Mouse (Mus musculus): ENCODE data around the gene Spint2. TPM values are rescaled to one million over a fixed set of nuclear protein-coding genes. Genes with fewer than 3 reads are reported as not detected.
A peak's percentile ranks its signal among the peaks of the same experiment; 100 is the strongest.

The Spint2 gene
- polyA plus RNA-seq, 1 experiment from 2014 or later, result 18.3 TPM

DNA sequence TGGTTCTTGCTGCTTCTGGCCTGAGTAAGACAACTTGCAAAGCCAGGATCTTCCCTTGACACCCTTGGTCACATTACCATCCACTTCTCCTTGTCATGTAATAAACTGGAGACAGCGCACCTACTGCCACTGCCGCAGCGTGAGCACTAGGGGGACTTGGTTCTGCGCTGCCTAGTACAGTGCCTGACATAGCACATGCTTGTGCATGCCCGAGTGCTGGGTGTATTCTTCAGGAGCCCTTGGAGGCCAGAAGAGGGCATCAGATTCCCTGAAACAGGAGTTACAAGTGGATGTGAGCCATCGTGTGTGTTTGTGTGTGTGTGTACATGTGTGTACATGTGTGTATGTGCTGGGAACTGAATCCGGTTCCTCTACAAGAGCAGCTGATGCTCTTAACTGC is 5.8 kb upstream of the Spint2 start:
- Histone ChIP-seq H3K36me3 (ENCODE audit: control insufficient read depth, insufficient read depth, low read length) (no peaks in the 10 kb centered on the region), H3K27me3 (ENCODE audit: control insufficient read depth, insufficient read depth, low read length) (peaks cover 4% of the 10 kb centered on the region), H3K4me1 (ENCODE audit: control insufficient read depth, insufficient read depth, low read length) (peaks cover 19% of the 10 kb centered on the region), H3K9ac (ENCODE audit: low read length) (no peak overlapping the region), H3K4me3 (ENCODE audit: low read depth, low read length) (no peak overlapping the region), H3K27ac (ENCODE audit: low read depth, low read length) (no peak overlapping the region), H3K4me2 (no peak overlapping the region), H3K9me3 (ENCODE audit: control insufficient read depth, low read length) (no peaks in the 10 kb centered on the region)
- whole genome bisulfite sequencing, result 88% methylated on average over 7 of the region's 7 CpGs
- ATAC-seq (ENCODE audit: low FRiP score) (no peak), DNase-seq (ENCODE audit: low spot score, missing footprints) (peak; percentile 72)

DNA sequence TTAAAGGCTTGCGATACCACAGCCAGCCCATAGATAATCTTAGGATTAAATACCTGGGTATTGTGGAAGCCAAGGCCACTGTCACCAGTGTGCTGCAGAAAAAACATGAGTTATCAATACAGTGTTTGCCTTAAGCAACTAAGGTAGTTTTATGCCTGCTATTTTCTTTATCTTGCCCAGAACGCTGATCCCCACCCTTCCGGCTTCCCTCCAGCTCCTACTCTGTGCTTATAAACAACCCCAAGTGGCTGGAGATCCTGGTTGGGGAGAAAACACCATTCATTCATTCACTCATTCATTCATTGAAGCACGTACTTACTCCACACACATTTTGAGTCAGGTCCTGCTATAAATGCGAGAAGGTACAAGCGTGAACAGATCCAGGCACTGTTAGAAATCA is 2.8 kb upstream of the Spint2 start:
- H3K9ac ChIP-seq (ENCODE audit: low read length), result no peak overlapping the region
- ATAC-seq (ENCODE audit: low FRiP score), result no peak
- 94% methylated on average over 6 of the region's 6 CpGs for whole genome bisulfite sequencing
- peaks cover 27% of the 10 kb centered on the region for H3K27me3 ChIP-seq (ENCODE audit: control insufficient read depth, insufficient read depth, low read length)
- H3K27ac ChIP-seq (ENCODE audit: low read depth, low read length), result no peak overlapping the region
- DNase-seq (ENCODE audit: low spot score, missing footprints), result no peak
- H3K9me3 ChIP-seq (ENCODE audit: control insufficient read depth, low read length), result no peaks in the 10 kb centered on the region
- no peak overlapping the region for H3K4me3 ChIP-seq (ENCODE audit: low read depth, low read length)
- no peak overlapping the region for H3K4me2 ChIP-seq
- H3K4me1 ChIP-seq (ENCODE audit: control insufficient read depth, insufficient read depth, low read length), result peaks cover 15% of the 10 kb centered on the region
- no peaks in the 10 kb centered on the region for H3K36me3 ChIP-seq (ENCODE audit: control insufficient read depth, insufficient read depth, low read length)

GRCm38 (mm10) chr7:29283876-29284275 is 2.2 kb upstream of the Spint2 start:
- ATAC-seq (ENCODE audit: low FRiP score) (no peak), DNase-seq (ENCODE audit: low spot score, missing footprints) (peak; percentile 74)
- Histone ChIP-seq H3K9ac (ENCODE audit: low read length) (no peak overlapping the region), H3K4me3 (ENCODE audit: low read depth, low read length) (no peak overlapping the region), H3K9me3 (ENCODE audit: control insufficient read depth, low read length) (no peaks in the 10 kb centered on the region), H3K36me3 (ENCODE audit: control insufficient read depth, insufficient read depth, low read length) (no peaks in the 10 kb centered on the region), H3K27ac (ENCODE audit: low read depth, low read length) (no peak overlapping the region), H3K4me1 (ENCODE audit: control insufficient read depth, insufficient read depth, low read length) (peaks cover 13% of the 10 kb centered on the region), H3K27me3 (ENCODE audit: control insufficient read depth, insufficient read depth, low read length) (peaks cover 27% of the 10 kb centered on the region), H3K4me2 (no peak overlapping the region)
- 91% methylated on average over 4 of the region's 4 CpGs for WGBS

DNA sequence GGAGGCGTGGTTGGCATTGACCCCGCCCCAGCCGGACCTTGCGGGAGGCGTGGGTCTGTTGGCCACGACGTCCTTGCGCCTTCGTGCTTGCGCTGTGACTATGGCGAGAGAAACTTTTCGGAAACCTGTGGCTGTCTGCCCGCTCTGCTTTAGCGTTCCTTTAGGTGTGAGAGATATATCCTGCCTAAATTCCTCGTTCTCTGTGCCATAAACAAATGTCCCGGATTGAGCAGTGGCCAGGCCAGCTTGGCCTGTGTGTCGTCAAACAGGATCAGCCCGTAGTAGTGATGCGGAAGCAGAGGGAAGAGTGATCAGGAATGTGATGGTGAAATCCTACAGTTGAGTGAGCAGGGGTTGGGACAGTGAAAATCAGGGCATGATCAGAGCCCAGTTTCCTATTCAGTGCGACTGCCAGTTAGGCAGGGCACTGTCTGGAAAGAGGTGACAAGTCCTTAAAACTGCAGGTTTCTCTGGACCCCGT is 402 bp upstream of the Spint2 start:
- H3K4me3 ChIP-seq (ENCODE audit: low read depth, low read length), result peak overlapping the region; percentile 38
- DNase-seq (ENCODE audit: low spot score, missing footprints) (peak; percentile 91), ATAC-seq (ENCODE audit: low FRiP score) (peak; percentile 11; the same call in 1 of the 2 replicates)
- H3K4me1 ChIP-seq (ENCODE audit: control insufficient read depth, insufficient read depth, low read length), result peaks cover 13% of the 10 kb centered on the region
- H3K27ac ChIP-seq (ENCODE audit: low read depth, low read length), result no peak overlapping the region
- H3K4me2 ChIP-seq, result peak overlapping the region; percentile 96
- peaks cover 27% of the 10 kb centered on the region for H3K27me3 ChIP-seq (ENCODE audit: control insufficient read depth, insufficient read depth, low read length)
- peak overlapping the region; percentile 50 for H3K9ac ChIP-seq (ENCODE audit: low read length)
- H3K36me3 ChIP-seq (ENCODE audit: control insufficient read depth, insufficient read depth, low read length), result no peaks in the 10 kb centered on the region
- WGBS, result 13% methylated on average over 21 of the region's 21 CpGs
- H3K9me3 ChIP-seq (ENCODE audit: control insufficient read depth, low read length), result no peaks in the 10 kb centered on the region

GRCm38 (mm10) chr7:29280801-29281200 is 911 bp downstream of the Spint2 start:
- no peak for ATAC-seq (ENCODE audit: low FRiP score)
- Histone ChIP-seq H3K27ac (ENCODE audit: low read depth, low read length) (no peak overlapping the region), H3K36me3 (ENCODE audit: control insufficient read depth, insufficient read depth, low read length) (no peaks in the 10 kb centered on the region), H3K4me2 (peak overlapping the region; percentile 96), H3K4me1 (ENCODE audit: control insufficient read depth, insufficient read depth, low read length) (peaks cover 13% of the 10 kb centered on the region), H3K4me3 (ENCODE audit: low read depth, low read length) (peak overlapping the region; percentile 38), H3K9me3 (ENCODE audit: control insufficient read depth, low read length) (no peaks in the 10 kb centered on the region), H3K9ac (ENCODE audit: low read length) (peak overlapping the region; percentile 50), H3K27me3 (ENCODE audit: control insufficient read depth, insufficient read depth, low read length) (peaks cover 27% of the 10 kb centered on the region)
- 12% methylated on average over 13 of the region's 13 CpGs for WGBS
- DNase-seq (ENCODE audit: low spot score, missing footprints), result peak; percentile 85

- Histone ChIP-seq H3K4me1 (ENCODE audit: control insufficient read depth, insufficient read depth, low read length) (peaks cover 13% of the 10 kb centered on the region), H3K27ac (ENCODE audit: low read depth, low read length) (no peak overlapping the region), H3K27me3 (ENCODE audit: control insufficient read depth, insufficient read depth, low read length) (peaks cover 27% of the 10 kb centered on the region), H3K9ac (ENCODE audit: low read length) (no peak overlapping the region), H3K36me3 (ENCODE audit: control insufficient read depth, insufficient read depth, low read length) (no peaks in the 10 kb centered on the region), H3K4me2 (no peak overlapping the region), H3K9me3 (ENCODE audit: control insufficient read depth, low read length) (no peaks in the 10 kb centered on the region), H3K4me3 (ENCODE audit: low read depth, low read length) (no peak overlapping the region)
- ATAC-seq (ENCODE audit: low FRiP score), result no peak
- DNase-seq (ENCODE audit: low spot score, missing footprints), result peak; percentile 57
- WGBS, result 93% methylated on average over 8 of the region's 8 CpGs
Measured at GRCm38 (mm10) chr7:29279924-29280323, 1.8 kb downstream of the Spint2 start.

- Histone ChIP-seq H3K4me1 (ENCODE audit: control insufficient read depth, insufficient read depth, low read length) (peaks cover 13% of the 10 kb centered on the region), H3K36me3 (ENCODE audit: control insufficient read depth, insufficient read depth, low read length) (no peaks in the 10 kb centered on the region), H3K4me2 (no peak overlapping the region), H3K9me3 (ENCODE audit: control insufficient read depth, low read length) (no peaks in the 10 kb centered on the region), H3K27ac (ENCODE audit: low read depth, low read length) (no peak overlapping the region), H3K9ac (ENCODE audit: low read length) (no peak overlapping the region), H3K4me3 (ENCODE audit: low read depth, low read length) (no peak overlapping the region), H3K27me3 (ENCODE audit: control insufficient read depth, insufficient read depth, low read length) (peaks cover 27% of the 10 kb centered on the region)
- ATAC-seq (ENCODE audit: low FRiP score), result no peak
- peak; percentile 54 for DNase-seq (ENCODE audit: low spot score, missing footprints)
Measured at GRCm38 (mm10) chr7:29279261-29279660, 2.5 kb downstream of the Spint2 start.

- Histone ChIP-seq H3K27me3 (ENCODE audit: control insufficient read depth, insufficient read depth, low read length) (peaks cover 23% of the 10 kb centered on the region), H3K9ac (ENCODE audit: low read length) (no peak overlapping the region), H3K4me3 (ENCODE audit: low read depth, low read length) (no peak overlapping the region), H3K27ac (ENCODE audit: low read depth, low read length) (no peak overlapping the region), H3K4me1 (ENCODE audit: control insufficient read depth, insufficient read depth, low read length) (peaks cover 13% of the 10 kb centered on the region), H3K36me3 (ENCODE audit: control insufficient read depth, insufficient read depth, low read length) (no peaks in the 10 kb centered on the region), H3K9me3 (ENCODE audit: control insufficient read depth, low read length) (no peaks in the 10 kb centered on the region), H3K4me2 (no peak overlapping the region)
- peak; percentile 14 for DNase-seq (ENCODE audit: low spot score, missing footprints)
- 88% methylated on average over 4 of the region's 4 CpGs for WGBS
- ATAC-seq (ENCODE audit: low FRiP score), result no peak
Measured at GRCm38 (mm10) chr7:29277510-29277909, 4.2 kb downstream of the Spint2 start.

- Histone ChIP-seq H3K27ac (ENCODE audit: low read depth, low read length) (no peak overlapping the region), H3K4me1 (ENCODE audit: control insufficient read depth, insufficient read depth, low read length) (peaks cover 10% of the 10 kb centered on the region), H3K27me3 (ENCODE audit: control insufficient read depth, insufficient read depth, low read length) (peaks cover 15% of the 10 kb centered on the region), H3K4me3 (ENCODE audit: low read depth, low read length) (no peak overlapping the region), H3K36me3 (ENCODE audit: control insufficient read depth, insufficient read depth, low read length) (no peaks in the 10 kb centered on the region), H3K9ac (ENCODE audit: low read length) (no peak overlapping the region), H3K9me3 (ENCODE audit: control insufficient read depth, low read length) (no peaks in the 10 kb centered on the region), H3K4me2 (no peak overlapping the region)
- ATAC-seq (ENCODE audit: low FRiP score) (no peak), DNase-seq (ENCODE audit: low spot score, missing footprints) (peak; percentile 62)
- 86% methylated on average over 5 of the region's 5 CpGs for WGBS
Measured at GRCm38 (mm10) chr7:29276715-29277114, 5.0 kb downstream of the Spint2 start.

Data from midbrain, embryonic 11.5 days (tissue).